In the genomic region with DNA sequence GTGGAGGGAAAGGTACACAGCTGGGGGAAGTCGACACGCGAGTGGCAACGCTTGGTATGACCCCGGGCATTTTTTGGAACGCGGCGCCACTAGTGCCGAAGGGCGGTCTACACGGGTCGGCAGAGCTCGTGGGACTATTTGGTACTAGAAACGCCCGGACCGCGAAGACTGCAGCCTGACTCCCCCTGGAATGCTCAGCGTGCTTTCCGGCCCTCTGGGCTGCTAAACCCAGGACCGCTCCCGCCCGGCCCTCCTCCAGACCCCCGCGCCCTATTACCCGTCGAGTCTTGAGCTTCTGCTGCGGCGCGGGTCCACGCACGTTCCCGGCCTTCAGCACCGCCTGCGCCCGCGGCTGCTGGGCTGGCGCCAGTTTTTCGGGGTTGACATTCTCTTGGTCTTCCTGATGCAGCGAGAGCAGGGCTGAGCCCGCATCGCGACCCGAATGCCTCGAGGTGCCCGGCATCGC, we compare ENCODE assay signal across 8 mouse cellular contexts. TPM values are rescaled to one million over a fixed set of nuclear protein-coding genes. Genes with fewer than 3 reads are reported as not detected.
DNase-seq lines count a peak whose midpoint lies in the region; ATAC-seq and TF ChIP-seq lines count a peak whose summit lies in the region.

No protein-coding gene starts in this region.

- H3K36me3 ChIP-seq in heart, embryonic 16.5 days (ENCODE audit: control insufficient read depth, insufficient read depth): peaks cover 23% of the 10 kb centered on the region
- H3K36me3 ChIP-seq in CH12.LX (replicated peaks in 1 of 2; ENCODE audit: control insufficient read depth in 1 of 2, insufficient read depth in 1 of 2, low read length in 1 of 2): peaks cover 34 to 37% of the 10 kb centered on the region in 2 experiments
- peaks cover 33% of the 10 kb centered on the region for H3K36me3 ChIP-seq in intestine, embryonic 14.5 days (ENCODE audit: control insufficient read depth, insufficient read depth, low read length)
- peaks cover 30% of the 10 kb centered on the region for H3K36me3 ChIP-seq in midbrain, embryonic 13.5 days

- H3K4me3 ChIP-seq in heart, embryonic 16.5 days (ENCODE audit: low read length): peak overlapping the region; percentile 89
- peak overlapping the region; percentile 86 to 99 (median 98) for H3K4me3 ChIP-seq in CH12.LX (replicated peaks in 1 of 3; ENCODE audit: low read depth in 2 of 3, low read length in 2 of 3, poor library complexity in 1 of 3)
- H3K4me3 ChIP-seq in cortical plate, adult 2 months (ENCODE audit: insufficient read depth, low read length): peak overlapping the region; percentile 55; the same call in 1 of the 2 replicates
- H3K4me3 ChIP-seq in intestine, embryonic 14.5 days (ENCODE audit: low read depth, low read length): peak overlapping the region; percentile 89
- peak overlapping the region; percentile 80 for H3K4me3 ChIP-seq in midbrain, embryonic 13.5 days (replicated peaks)

- dilution Hi-C loops in CH12.LX (cut with MboI; ENCODE audit: extremely low pct_ligation_motif_present, extremely low pct_unique_long_range_greater_than_20kb, low sequenced_read_pairs): no loop called here

- H3K9ac ChIP-seq in heart, embryonic 16.5 days (ENCODE audit: low read length): peak overlapping the region; percentile 84
- peak overlapping the region; percentile 89 for H3K9ac ChIP-seq in CH12.LX (ENCODE audit: insufficient read depth, low read depth)
- H3K9ac ChIP-seq in intestine, embryonic 14.5 days (ENCODE audit: low read length): peak overlapping the region; percentile 85
- H3K9ac ChIP-seq in midbrain, embryonic 13.5 days (replicated peaks): peak overlapping the region; percentile 73

- under 1% methylated on average over 46 of the region's 46 CpGs for WGBS in heart, embryonic 16.5 days
- 0% methylated on average over 46 of the region's 46 CpGs for WGBS in intestine, embryonic 14.5 days
- WGBS in midbrain, embryonic 13.5 days: under 1% methylated on average over 42 of the region's 46 CpGs

- H3K27ac ChIP-seq in heart, embryonic 16.5 days (ENCODE audit: low read length): peak overlapping the region; percentile 78
- peak overlapping the region; percentile 12; the same call in 1 of the 2 replicates for H3K27ac ChIP-seq in CH12.LX (ENCODE audit: insufficient read depth, low read depth)
- no peak overlapping the region for H3K27ac ChIP-seq in cortical plate, adult 2 months (ENCODE audit: insufficient read depth, low read length)
- peak overlapping the region; percentile 77 for H3K27ac ChIP-seq in intestine, embryonic 14.5 days (ENCODE audit: low read depth)
- H3K27ac ChIP-seq in midbrain, embryonic 13.5 days: no peak overlapping the region

- TF ChIP-seq RAD21 in CH12.LX (IDR thresholded peaks at IDR 0.05; ENCODE audit: low read depth, low read length): no peak

- no peak for TF ChIP-seq EP300 in CH12.LX (IDR thresholded peaks at IDR 0.05; ENCODE audit: low read length)

- no peak for TF ChIP-seq POLR2A in CH12.LX (IDR thresholded peaks at IDR 0.05; ENCODE audit: low read depth, low read length)
- no peak for TF ChIP-seq POLR2A in cortical plate, adult 2 months (IDR thresholded peaks at IDR 0.05; ENCODE audit: extremely low read depth, insufficient read depth, low read length)

- DNase-seq in heart, postnatal 10 days: no peak
- DNase-seq in CH12.LX (ENCODE audit: extremely low read depth): no peak
- no peak for DNase-seq in intestine, embryonic 14.5 days (ENCODE audit: low spot score)
- no peak for DNase-seq in right cerebral cortex, postnatal 10 days (ENCODE audit: low spot score in 2 of 2)
- no peak for DNase-seq in adrenal gland, adult 2 months

- intact Hi-C loops in heart, postnatal 10 days (cut with DNase I): loop anchor here (2.0 kb wide), 1 partner anchor 19 kb away; a partner anchor contains a TSS

- peaks cover 35% of the 10 kb centered on the region for H3K79me2 ChIP-seq in CH12.LX (replicated peaks; ENCODE audit: control insufficient read depth, extremely low read depth, insufficient read depth, poor library complexity, severe bottlenecking)

- no peak; the same call in 1 of the 2 replicates for ATAC-seq in heart, embryonic 16.5 days (replicated peaks; ENCODE audit: extremely low read depth, insufficient read depth, low FRiP score)
- ATAC-seq in intestine, embryonic 14.5 days (replicated peaks; ENCODE audit: low FRiP score, low TSS enrichment, low read depth): peak; percentile 33
- no peak; the same call in 1 of the 2 replicates for ATAC-seq in midbrain, embryonic 13.5 days

- in situ Hi-C loops in CH12.LX (cut with MboI; ENCODE audit: low pct_ligation_motif_present, low pct_unique_long_range_greater_than_20kb, low sequenced_read_pairs): no loop called here

- H3K4me2 ChIP-seq in heart, embryonic 16.5 days (ENCODE audit: low read depth, low read length): peak overlapping the region; percentile 77
- peak overlapping the region; percentile 92 for H3K4me2 ChIP-seq in CH12.LX (ENCODE audit: insufficient read depth, low read depth, poor library complexity, severe bottlenecking)
- H3K4me2 ChIP-seq in intestine, embryonic 14.5 days (ENCODE audit: low read length): peak overlapping the region; percentile 69
- peak overlapping the region; percentile 100 for H3K4me2 ChIP-seq in midbrain, embryonic 13.5 days (replicated peaks)

- no peaks in the 10 kb centered on the region for H3K27me3 ChIP-seq in heart, embryonic 16.5 days (ENCODE audit: control insufficient read depth, insufficient read depth, low read length)
- no peaks in the 10 kb centered on the region for H3K27me3 ChIP-seq in CH12.LX (replicated peaks)
- H3K27me3 ChIP-seq in intestine, embryonic 14.5 days (replicated peaks; ENCODE audit: control insufficient read depth, insufficient read depth, low read length): no peaks in the 10 kb centered on the region
- no peaks in the 10 kb centered on the region for H3K27me3 ChIP-seq in midbrain, embryonic 13.5 days

- H3K9me3 ChIP-seq in heart, embryonic 16.5 days (replicated peaks; ENCODE audit: control insufficient read depth, low read length): no peaks in the 10 kb centered on the region
- H3K9me3 ChIP-seq in CH12.LX (replicated peaks; ENCODE audit: low read length): no peaks in the 10 kb centered on the region
- H3K9me3 ChIP-seq in intestine, embryonic 14.5 days (ENCODE audit: control insufficient read depth, low read length): no peaks in the 10 kb centered on the region
- H3K9me3 ChIP-seq in midbrain, embryonic 13.5 days: no peaks in the 10 kb centered on the region

- TF ChIP-seq CTCF in CH12.LX (conservative IDR thresholded peaks at IDR 0.05 in 1 of 2, IDR thresholded peaks at IDR 0.05 in 1 of 2; ENCODE audit: low read depth in 2 of 2, low read length in 2 of 2): no peak
- no peak for TF ChIP-seq CTCF in cortical plate, adult 2 months (IDR thresholded peaks at IDR 0.05; ENCODE audit: extremely low read depth, insufficient read depth, low read length)

- peaks cover 23% of the 10 kb centered on the region for H3K4me1 ChIP-seq in heart, embryonic 16.5 days (ENCODE audit: control insufficient read depth, insufficient read depth, low read length)
- H3K4me1 ChIP-seq in CH12.LX (ENCODE audit: control insufficient read depth in 1 of 2, insufficient read depth in 2 of 2): peaks cover 5 to 30% of the 10 kb centered on the region in 2 experiments
- no peaks in the 10 kb centered on the region for H3K4me1 ChIP-seq in cortical plate, adult 2 months (ENCODE audit: control insufficient read depth, insufficient read depth, low read length)
- H3K4me1 ChIP-seq in intestine, embryonic 14.5 days (replicated peaks; ENCODE audit: control insufficient read depth, insufficient read depth, low read length): peaks cover 16% of the 10 kb centered on the region; the same call in 1 of the 2 replicates
- H3K4me1 ChIP-seq in midbrain, embryonic 13.5 days (replicated peaks): peaks cover 29% of the 10 kb centered on the region

RNA-seq across cellular contexts. Expression of a gene that starts 0.6 kb away (rescaled TPM):
- polyA plus RNA-seq in heart, embryonic 16.5 days (2015; fragmentation: Nextera tagmentation; extraction: Ambion mirVana): 170 and 195 TPM in 2 replicates
- total RNA-seq in heart, postnatal 10 days (2021): 10 to 100 TPM; 29.5 to 31.1 TPM
- total RNA-seq in CH12.LX (2012; rRNA removed) (94.7 and 117 TPM in 2 replicates), CH12.LX (2014; rRNA removed) (240 and 277 TPM in 2 replicates)
- polyA plus RNA-seq in CH12.LX (2012; ENCODE audit: insufficient read length, low read depth): 133 and 148 TPM in 2 replicates
- polyA plus RNA-seq in cortical plate, adult 2 months (2012; rRNA removed): 3.3 and 4.0 TPM in 2 replicates
- 210 and 219 TPM in 2 replicates for polyA plus RNA-seq in intestine, embryonic 14.5 days (2014; fragmentation: Nextera tagmentation; extraction: Ambion mirVana)
- polyA plus RNA-seq in midbrain, embryonic 13.5 days (2015; fragmentation: Nextera tagmentation; extraction: Ambion mirVana): 84.2 and 84.5 TPM in 2 replicates
- total RNA-seq in adrenal gland, adult 2 months (2021): 1 to 10 TPM; 1.5 to 4.1 TPM
- 12.2 and 14.5 TPM in 2 replicates for polyA plus RNA-seq in adrenal gland, adult 2 months (2012; rRNA removed)

RNA-seq across cellular contexts. Expression of a gene that starts 19.0 kb away (rescaled TPM):
- polyA plus RNA-seq in heart, embryonic 16.5 days (2015; fragmentation: Nextera tagmentation; extraction: Ambion mirVana): 55.5 and 57.5 TPM in 2 replicates
- 10 to 100 TPM; 23.9 to 27.1 TPM for total RNA-seq in heart, postnatal 10 days (2021)
- total RNA-seq in CH12.LX (2012; rRNA removed): 60.6 and 77.4 TPM in 2 replicates
- 128 and 151 TPM in 2 replicates for total RNA-seq in CH12.LX (2014; rRNA removed)
- polyA plus RNA-seq in CH12.LX (2012; ENCODE audit: insufficient read length, low read depth): 144 and 149 TPM in 2 replicates
- 35.0 and 35.8 TPM in 2 replicates for polyA plus RNA-seq in cortical plate, adult 2 months (2012; rRNA removed)
- polyA plus RNA-seq in intestine, embryonic 14.5 days (2014; fragmentation: Nextera tagmentation; extraction: Ambion mirVana): 60.7 and 62.1 TPM in 2 replicates
- 93.0 and 98.3 TPM in 2 replicates for polyA plus RNA-seq in midbrain, embryonic 13.5 days (2015; fragmentation: Nextera tagmentation; extraction: Ambion mirVana)
- 10 to 100 TPM; 32.4 to 32.6 TPM for total RNA-seq in adrenal gland, adult 2 months (2021)
- polyA plus RNA-seq in adrenal gland, adult 2 months (2012; rRNA removed): 3.2 and 4.5 TPM in 2 replicates

RNA-seq across cellular contexts. Expression of a gene that starts 41.9 kb away (rescaled TPM):
- polyA plus RNA-seq in heart, embryonic 16.5 days (2015; fragmentation: Nextera tagmentation; extraction: Ambion mirVana): 10.0 and 11.7 TPM in 2 replicates
- total RNA-seq in heart, postnatal 10 days (2021): 1 to 10 TPM; 7.7 to 8.1 TPM
- 1.6 and 2.6 TPM in 2 replicates for total RNA-seq in CH12.LX (2012; rRNA removed)
- 3.3 and 3.7 TPM in 2 replicates for total RNA-seq in CH12.LX (2014; rRNA removed)
- polyA plus RNA-seq in CH12.LX (2012; ENCODE audit: insufficient read length, low read depth): 6.6 and 7.0 TPM in 2 replicates
- polyA plus RNA-seq in cortical plate, adult 2 months (2012; rRNA removed): 16.4 and 16.8 TPM in 2 replicates
- polyA plus RNA-seq in intestine, embryonic 14.5 days (2014; fragmentation: Nextera tagmentation; extraction: Ambion mirVana): 10.4 and 13.5 TPM in 2 replicates
- 22.1 and 22.3 TPM in 2 replicates for polyA plus RNA-seq in midbrain, embryonic 13.5 days (2015; fragmentation: Nextera tagmentation; extraction: Ambion mirVana)
- total RNA-seq in adrenal gland, adult 2 months (2021): 10 to 100 TPM in 1 of 2 experiments, 1 to 10 TPM in 1; 9.8 to 14.0 TPM
- 0.95 and 1.1 TPM in 2 replicates for polyA plus RNA-seq in adrenal gland, adult 2 months (2012; rRNA removed)

RNA-seq across cellular contexts. Expression of a gene that starts 49.8 kb away (rescaled TPM):
- 0.27 and 0.35 TPM in 2 replicates for polyA plus RNA-seq in heart, embryonic 16.5 days (2015; fragmentation: Nextera tagmentation; extraction: Ambion mirVana)
- not detected for total RNA-seq in heart, postnatal 10 days (2021)
- total RNA-seq in CH12.LX (2012; rRNA removed) (not detected in 2 replicates), CH12.LX (2014; rRNA removed) (not detected in 2 replicates)
- polyA plus RNA-seq in CH12.LX (2012; ENCODE audit: insufficient read length, low read depth): not detected in 2 replicates
- 37.6 and 38.9 TPM in 2 replicates for polyA plus RNA-seq in cortical plate, adult 2 months (2012; rRNA removed)
- polyA plus RNA-seq in intestine, embryonic 14.5 days (2014; fragmentation: Nextera tagmentation; extraction: Ambion mirVana): 0.16 and 0.20 TPM in 2 replicates
- polyA plus RNA-seq in midbrain, embryonic 13.5 days (2015; fragmentation: Nextera tagmentation; extraction: Ambion mirVana): 0.52 and 0.71 TPM in 2 replicates
- total RNA-seq in adrenal gland, adult 2 months (2021): under 1 TPM in 1 of 2 experiments, not detected in 1; 0.52 TPM
- polyA plus RNA-seq in adrenal gland, adult 2 months (2012; rRNA removed): 0.09 and 0.12 TPM in 2 replicates

Comparison
In these comparisons a context has a peak if more than half of its experiments do, and no peak if none do; other contexts are left out.
1. H3K27ac ChIP-seq: peak in heart, embryonic 16.5 days (single experiment), CH12.LX (single experiment) and intestine, embryonic 14.5 days (single experiment); none in cortical plate, adult 2 months (single experiment) and midbrain, embryonic 13.5 days (single experiment).
2. Peak in every context shown above with its lines, with median percentiles within 50 percentile points of each other: H3K4me2 ChIP-seq, H3K4me3 ChIP-seq and H3K9ac ChIP-seq.